10 mouse cellular contexts compared by ENCODE assay signal in the genomic region with DNA sequence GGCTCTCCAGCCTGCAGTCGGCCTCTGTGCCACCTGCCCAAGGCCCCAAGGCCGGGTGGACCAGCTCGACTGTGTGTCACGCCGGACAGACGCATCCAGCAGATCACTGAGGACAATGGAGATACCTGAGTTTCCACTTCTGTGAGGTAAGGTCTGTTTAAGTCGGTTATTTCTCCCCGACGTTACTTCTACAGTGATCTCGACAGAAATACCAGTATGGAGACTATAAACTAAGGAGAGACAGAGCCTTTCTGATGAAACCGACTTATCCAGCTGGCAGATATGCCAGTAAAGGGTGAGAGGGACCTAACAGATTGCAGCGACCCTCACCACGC.
DNase-seq lines count a peak whose midpoint lies in the region; ATAC-seq lines count a peak whose summit lies in the region.
"Had no signal": no experiment of that assay in that cellular context is flagged by ENCODE, and none has a peak within 500 bp of the region (broad histone marks: within the 10 kb centered on the region; RNA-seq: fewer than 3 reads in every experiment).

No protein-coding gene starts in this region.

- intact Hi-C loops in gastrocnemius, postnatal 14 days (cut with DNase I; ENCODE audit: low total_unique reads): no loop called here

- no peaks in the 10 kb centered on the region for H3K9me3 ChIP-seq in kidney, embryonic 16.5 days (ENCODE audit: low read length)
- no peaks in the 10 kb centered on the region; the same call in 1 of the 2 replicates for H3K9me3 ChIP-seq in forebrain, embryonic 11.5 days (ENCODE audit: control insufficient read depth, low read length)
- no peaks in the 10 kb centered on the region for H3K9me3 ChIP-seq in limb, embryonic 10.5 days (replicated peaks)
- H3K9me3 ChIP-seq in neural tube, embryonic 12.5 days: no peaks in the 10 kb centered on the region

- H3K27ac ChIP-seq in kidney, embryonic 16.5 days (ENCODE audit: low read length): peak overlapping the region; percentile 56
- peak overlapping the region; percentile 60 for H3K27ac ChIP-seq in forebrain, embryonic 11.5 days (ENCODE audit: low read depth, low read length)
- peak overlapping the region; percentile 70; the same call in 1 of the 2 replicates for H3K27ac ChIP-seq in limb, embryonic 10.5 days
- H3K27ac ChIP-seq in neural tube, embryonic 12.5 days: no peak overlapping the region; the same call in 1 of the 2 replicates

- H3K4me2 ChIP-seq in kidney, embryonic 16.5 days (replicated peaks; ENCODE audit: low read depth, low read length): peak overlapping the region; percentile 52
- peak overlapping the region; percentile 52 for H3K4me2 ChIP-seq in forebrain, embryonic 11.5 days (ENCODE audit: low read depth, low read length, severe bottlenecking)
- H3K4me2 ChIP-seq in neural tube, embryonic 12.5 days (replicated peaks): peak overlapping the region; percentile 67

- H3K9ac ChIP-seq in kidney, embryonic 16.5 days (replicated peaks; ENCODE audit: low read length): peak overlapping the region; percentile 45
- H3K9ac ChIP-seq in forebrain, embryonic 11.5 days (ENCODE audit: low read length): peak overlapping the region; percentile 40; the same call in 1 of the 2 replicates
- peak overlapping the region; percentile 33; the same call in 1 of the 2 replicates for H3K9ac ChIP-seq in neural tube, embryonic 12.5 days

- H3K36me3 ChIP-seq in kidney, embryonic 16.5 days (ENCODE audit: insufficient read depth, low read length): no peaks in the 10 kb centered on the region
- H3K36me3 ChIP-seq in forebrain, embryonic 11.5 days (ENCODE audit: control insufficient read depth, insufficient read depth, low read length): no peaks in the 10 kb centered on the region
- H3K36me3 ChIP-seq in limb, embryonic 10.5 days: no peaks in the 10 kb centered on the region
- no peaks in the 10 kb centered on the region for H3K36me3 ChIP-seq in neural tube, embryonic 12.5 days
- H3K36me3 ChIP-seq: G1E had no signal

- WGBS in kidney, embryonic 16.5 days: 27% methylated on average over 13 of the region's 13 CpGs
- WGBS in forebrain, embryonic 11.5 days: 14% methylated on average over 13 of the region's 13 CpGs
- 20% methylated on average over 13 of the region's 13 CpGs for WGBS in limb, embryonic 10.5 days
- WGBS in neural tube, embryonic 12.5 days: 18% methylated on average over 13 of the region's 13 CpGs

- no peaks in the 10 kb centered on the region; the same call in 1 of the 2 replicates for H3K27me3 ChIP-seq in kidney, embryonic 16.5 days (ENCODE audit: insufficient read depth, low read length)
- no peaks in the 10 kb centered on the region for H3K27me3 ChIP-seq in forebrain, embryonic 11.5 days (ENCODE audit: control insufficient read depth, insufficient read depth, low read length)
- H3K27me3 ChIP-seq in limb, embryonic 10.5 days (ENCODE audit: low read depth, poor library complexity, severe bottlenecking): peaks cover 8% of the 10 kb centered on the region; the same call in 1 of the 2 replicates
- no peaks in the 10 kb centered on the region; the same call in 1 of the 2 replicates for H3K27me3 ChIP-seq in neural tube, embryonic 12.5 days (replicated peaks)

- peaks cover 51% of the 10 kb centered on the region for H3K4me1 ChIP-seq in kidney, embryonic 16.5 days (ENCODE audit: insufficient read depth, low read length)
- H3K4me1 ChIP-seq in forebrain, embryonic 11.5 days (replicated peaks; ENCODE audit: control insufficient read depth, insufficient read depth, low read length): peaks cover 34% of the 10 kb centered on the region
- H3K4me1 ChIP-seq in limb, embryonic 10.5 days: peaks cover 60% of the 10 kb centered on the region
- H3K4me1 ChIP-seq in neural tube, embryonic 12.5 days: peaks cover 36% of the 10 kb centered on the region

- peak overlapping the region; percentile 39 for H3K4me3 ChIP-seq in kidney, embryonic 16.5 days (ENCODE audit: low read length)
- peak overlapping the region; percentile 27 for H3K4me3 ChIP-seq in forebrain, embryonic 11.5 days (ENCODE audit: low read depth, low read length)
- H3K4me3 ChIP-seq in limb, embryonic 10.5 days: peak overlapping the region; percentile 47
- peak overlapping the region; percentile 33 for H3K4me3 ChIP-seq in neural tube, embryonic 12.5 days
- H3K4me3 ChIP-seq: myocyte had no signal

- ATAC-seq in kidney, embryonic 16.5 days (ENCODE audit: low FRiP score, low TSS enrichment): no peak
- no peak for ATAC-seq in forebrain, embryonic 11.5 days (replicated peaks; ENCODE audit: low FRiP score)
- ATAC-seq in neural tube, embryonic 12.5 days (ENCODE audit: low FRiP score, low read depth): no peak

- DNase-seq in kidney, adult 8-10 months: no peak
- no peak for DNase-seq in forebrain, embryonic 11.5 days (ENCODE audit: low spot score)
- no peak for DNase-seq in limb, embryonic 10.5 days (ENCODE audit: low spot score)
- DNase-seq in spleen, postnatal 14 days (ENCODE audit: low spot score in 2 of 2): no peak
- DNase-seq in gastrocnemius, postnatal 14 days: no peak
- no peak for DNase-seq in layer of hippocampus, adult 18-20 months (ENCODE audit: low spot score in 2 of 2)
